Mouse (Mus musculus) lung, postnatal 0 days (tissue): ENCODE results near the gene Hmbs.
A peak's percentile ranks its signal among the peaks of the same experiment; 100 is the strongest.

ENCODE experiments used
- CTCF ChIP-seq: IDR thresholded peaks from 2 replicates; pipeline ENCODE4 v1.5.1; 2016; ENCODE audit warnings: antibody characterized with exemption, mild to moderate bottlenecking
- EP300 ChIP-seq: IDR thresholded peaks from 2 replicates; pipeline ENCODE4 v1.6.1; 2016; ENCODE audit warnings: antibody characterized with exemption, mild to moderate bottlenecking, control low read depth

- no peak for TF ChIP-seq CTCF
- TF ChIP-seq EP300: peak; percentile 14; the same call in 1 of the 2 replicates
These were observed 1.8 kb upstream of the Hmbs start for GRCm38 (mm10) chr9:44345570-44346433.
